Mouse (Mus musculus): Measurements from ENCODE around the gene Gna14.

Gna14 gene

GRCm38 (mm10) chr19:16456181-16456580, 20.6 kb downstream of the Gna14 start:
- in situ Hi-C loops (cut with MboI, MseI): no loop called here

GRCm38 (mm10) chr19:16457127-16457526, 21.6 kb downstream of the Gna14 start:
- in situ Hi-C loops (cut with MboI, MseI): no loop called here

GRCm38 (mm10) chr19:16459317-16459716, 23.8 kb downstream of the Gna14 start:
- in situ Hi-C loops (cut with MboI, MseI): no loop called here

GRCm38 (mm10) chr19:16460292-16460691, 24.7 kb downstream of the Gna14 start:
- in situ Hi-C loops (cut with MboI, MseI): no loop called here

DNA sequence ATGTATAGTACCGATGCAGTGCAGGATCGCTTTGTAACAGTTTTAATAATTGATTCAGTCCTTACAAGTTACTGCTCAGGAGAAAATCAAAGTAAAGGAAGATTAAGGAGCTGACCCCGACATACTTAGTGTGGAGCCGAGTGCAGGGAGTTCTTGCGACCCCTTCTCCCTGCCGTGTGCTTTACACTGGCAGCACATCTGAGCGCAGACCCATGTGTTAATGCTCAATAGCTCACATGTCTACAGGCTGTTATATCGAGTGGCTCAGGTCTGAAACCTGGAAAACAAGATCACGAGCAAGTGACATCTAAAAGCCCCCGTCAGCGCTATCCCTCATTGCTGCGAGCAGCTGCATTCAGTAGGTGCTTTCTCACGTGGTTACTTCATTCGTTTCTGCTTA, 25.3 kb downstream of the Gna14 start:
- in situ Hi-C loops (cut with MboI, MseI): no loop called here

DNA sequence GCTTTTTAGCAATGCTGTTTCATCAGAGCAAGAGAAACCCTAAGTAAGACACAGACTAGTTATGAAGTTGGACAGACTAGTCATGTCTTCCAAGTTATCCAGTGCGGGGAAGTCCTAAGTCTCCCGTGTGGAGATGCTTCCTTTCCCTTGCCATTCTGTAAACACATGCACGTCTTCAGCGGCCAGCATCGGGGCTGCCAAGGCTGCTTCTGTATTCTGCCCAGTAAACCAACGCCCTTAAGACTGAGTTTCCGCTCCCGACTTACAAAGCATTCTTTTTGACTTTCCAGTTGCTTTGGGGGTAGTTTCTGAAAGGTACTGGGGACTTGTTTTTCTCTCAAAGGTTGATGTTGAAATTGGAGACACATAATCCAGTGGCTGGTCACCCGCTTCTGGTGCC, 26.9 kb downstream of the Gna14 start:
- in situ Hi-C loops (cut with MboI, MseI): no loop called here

DNA sequence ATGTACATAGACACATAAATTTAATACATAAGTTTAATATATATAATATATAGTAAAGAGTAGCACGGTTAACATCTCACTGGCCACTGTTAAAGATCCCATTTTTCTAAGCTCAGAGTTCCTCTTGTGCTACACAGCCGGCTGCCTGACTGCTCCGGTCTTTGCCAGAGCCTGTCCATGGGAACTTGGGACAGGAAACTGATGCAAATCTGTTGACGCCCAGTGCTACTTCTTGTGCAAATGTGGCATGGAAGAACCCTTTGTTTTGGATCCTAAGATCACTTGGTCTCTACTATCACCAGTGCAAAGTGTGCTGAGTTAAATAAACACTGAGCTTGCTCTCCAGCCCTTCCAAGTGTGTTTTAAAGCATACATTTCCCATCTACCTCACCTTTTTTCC, 29.2 kb downstream of the Gna14 start:
- in situ Hi-C loops (cut with MboI, MseI): no loop called here

DNA sequence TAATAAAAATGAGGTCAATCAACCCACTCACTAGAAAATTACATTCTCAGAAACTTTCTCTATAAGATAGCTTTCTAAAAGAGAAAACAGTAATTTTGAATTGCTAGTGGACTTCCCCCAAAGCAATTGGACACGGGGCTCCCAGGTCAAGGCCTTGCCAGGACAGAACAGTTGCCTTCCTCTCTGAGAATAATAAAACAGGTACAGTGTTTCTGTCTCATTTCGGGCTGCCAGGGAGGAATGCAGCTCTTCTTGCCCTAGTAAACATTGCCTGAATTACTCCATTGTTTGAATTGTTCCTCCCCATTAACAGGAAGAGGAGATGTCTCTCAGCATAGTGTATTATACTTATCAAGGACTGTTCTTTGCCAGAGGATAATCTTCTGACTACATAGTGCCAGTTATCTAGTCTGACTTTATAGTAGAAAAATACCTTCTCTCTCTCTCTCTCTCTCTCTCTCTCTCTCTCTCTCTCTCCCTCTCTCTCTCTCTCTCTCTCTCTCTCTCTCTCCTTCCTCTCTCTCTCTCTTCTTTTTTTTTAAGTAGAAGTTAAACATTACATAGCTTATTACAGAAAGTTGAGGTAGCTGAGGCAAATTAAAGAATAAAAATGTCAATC, 33.3 kb downstream of the Gna14 start:
- in situ Hi-C loops (cut with MboI, MseI): no loop called here

- in situ Hi-C loops (cut with MboI, MseI): no loop called here
Measured at GRCm38 (mm10) chr19:16472655-16473054, 37.1 kb downstream of the Gna14 start.

GRCm38 (mm10) chr19:16477314-16477946, 41.9 kb downstream of the Gna14 start:
- in situ Hi-C loops (cut with MboI, MseI): loop anchor here (5.0 kb wide), 1 partner anchor 50 kb away; no protein-coding TSS in a partner anchor

GRCm38 (mm10) chr19:16478186-16478607, 42.6 kb downstream of the Gna14 start:
- in situ Hi-C loops (cut with MboI, MseI): loop anchor here (5.0 kb wide), 1 partner anchor 49 kb away; no protein-coding TSS in a partner anchor

DNA sequence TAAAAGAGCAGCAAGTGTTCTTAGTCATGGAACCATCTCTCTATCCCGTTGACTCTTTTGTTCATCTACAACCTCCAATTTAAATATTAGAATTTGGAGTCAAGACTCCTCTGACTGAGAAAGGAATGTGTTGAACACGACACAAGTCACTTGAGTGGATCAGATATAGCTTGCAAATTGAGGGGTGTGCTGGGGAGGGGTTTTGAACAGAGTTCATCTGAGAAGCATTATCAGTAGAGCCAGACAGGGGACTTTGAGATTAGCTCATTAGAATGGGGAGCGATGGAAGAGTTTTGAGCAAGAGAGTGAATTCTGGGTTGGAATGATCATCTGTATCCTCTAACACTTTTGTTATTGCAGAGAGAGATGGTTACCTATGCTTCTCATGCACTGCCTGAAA, 46.5 kb downstream of the Gna14 start:
- in situ Hi-C loops (cut with MboI, MseI): no loop called here

- in situ Hi-C loops (cut with MboI, MseI): no loop called here
Measured at GRCm38 (mm10) chr19:16484237-16484636, 48.7 kb downstream of the Gna14 start.

GRCm38 (mm10) chr19:16484671-16485070, 49.1 kb downstream of the Gna14 start:
- in situ Hi-C loops (cut with MboI, MseI): no loop called here

DNA sequence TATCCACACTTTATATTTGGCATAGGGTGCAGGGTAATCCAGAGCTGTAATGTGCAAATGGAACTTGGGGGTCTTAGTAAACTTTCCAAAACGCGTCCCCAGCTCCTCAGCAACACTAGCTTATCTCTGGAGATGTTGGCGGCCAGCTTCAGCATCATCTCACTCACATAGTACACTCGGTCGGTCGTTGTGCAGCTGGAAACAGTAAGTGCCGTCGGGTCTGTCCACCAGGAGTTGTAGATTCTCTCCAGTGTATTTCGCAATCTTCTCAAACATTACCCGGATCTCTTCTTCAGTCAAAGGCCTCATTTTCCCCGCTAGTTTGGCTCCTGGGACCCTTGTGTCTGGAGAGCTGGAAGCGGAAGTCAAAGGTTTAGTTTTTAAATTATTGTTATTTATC, 55.2 kb downstream of the Gna14 start:
- in situ Hi-C loops (cut with MboI, MseI): loop anchor here (10.0 kb wide), 1 partner anchor 1314 kb away; no protein-coding TSS in a partner anchor

GRCm38 (mm10) chr19:16491497-16491896, 55.9 kb downstream of the Gna14 start:
- in situ Hi-C loops (cut with MboI, MseI): loop anchor here (10.0 kb wide), 1 partner anchor 1313 kb away; no protein-coding TSS in a partner anchor

- in situ Hi-C loops (cut with MboI, MseI): loop anchor here (10.0 kb wide), 1 partner anchor 1312 kb away; no protein-coding TSS in a partner anchor
Measured at GRCm38 (mm10) chr19:16492453-16492852, 56.9 kb downstream of the Gna14 start.

DNA sequence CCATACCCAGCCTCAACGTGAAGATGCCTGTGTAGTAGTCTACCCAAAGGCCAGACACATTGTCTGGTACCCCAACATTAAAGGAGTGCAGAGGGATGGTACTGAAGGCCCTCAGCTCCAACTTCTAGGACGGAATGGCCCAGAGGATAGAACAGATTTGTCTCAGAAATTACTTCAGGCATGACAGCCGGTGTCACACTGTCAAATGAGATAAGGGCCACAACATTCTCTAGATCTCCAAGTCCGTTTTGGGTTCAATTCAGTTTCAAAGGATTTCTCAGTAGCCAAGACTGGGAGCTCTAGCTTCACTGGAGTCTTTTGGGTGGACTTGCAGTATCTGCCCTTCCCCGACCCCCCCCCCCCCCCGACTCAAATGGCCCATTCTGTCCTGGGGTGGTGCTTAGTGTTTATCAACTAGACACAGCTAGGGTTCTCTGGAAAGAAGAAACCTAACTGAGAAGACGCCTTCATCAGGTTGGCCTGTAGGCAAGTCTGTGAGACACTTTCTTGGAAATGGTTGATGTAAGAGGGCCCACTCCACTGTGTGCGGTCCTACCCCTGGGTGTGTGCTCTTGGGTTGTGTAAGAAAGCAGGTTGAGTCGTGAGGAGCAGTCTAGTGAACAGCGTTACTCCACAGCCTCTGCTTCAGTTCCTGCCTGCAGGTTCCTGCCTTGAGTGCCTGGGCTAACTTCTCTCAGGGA, 59.4 kb downstream of the Gna14 start:
- in situ Hi-C loops (cut with MboI, MseI): loop anchor here (10.0 kb wide), 1 partner anchor 1310 kb away; no protein-coding TSS in a partner anchor

DNA sequence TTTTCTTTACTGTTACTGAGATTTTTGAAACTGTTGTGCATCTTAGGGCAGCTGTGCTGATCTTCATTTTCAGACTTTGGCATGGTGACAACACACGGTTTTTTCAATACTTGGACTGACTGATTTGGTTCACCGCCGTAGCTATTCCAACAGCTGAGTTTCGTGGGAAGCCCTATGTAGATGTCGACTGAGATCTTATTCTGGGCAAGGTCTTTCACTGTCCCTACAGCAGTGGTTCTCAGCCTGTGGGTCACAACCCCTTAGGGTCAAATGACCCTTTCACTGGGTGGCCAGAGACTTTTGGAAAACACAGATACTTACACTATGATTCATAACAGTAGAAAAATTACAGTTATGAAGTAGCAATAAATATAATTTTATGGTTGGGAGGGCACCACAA, 60.5 kb downstream of the Gna14 start:
- in situ Hi-C loops (cut with MboI, MseI): loop anchor here (10.0 kb wide), 1 partner anchor 1309 kb away; no protein-coding TSS in a partner anchor

DNA sequence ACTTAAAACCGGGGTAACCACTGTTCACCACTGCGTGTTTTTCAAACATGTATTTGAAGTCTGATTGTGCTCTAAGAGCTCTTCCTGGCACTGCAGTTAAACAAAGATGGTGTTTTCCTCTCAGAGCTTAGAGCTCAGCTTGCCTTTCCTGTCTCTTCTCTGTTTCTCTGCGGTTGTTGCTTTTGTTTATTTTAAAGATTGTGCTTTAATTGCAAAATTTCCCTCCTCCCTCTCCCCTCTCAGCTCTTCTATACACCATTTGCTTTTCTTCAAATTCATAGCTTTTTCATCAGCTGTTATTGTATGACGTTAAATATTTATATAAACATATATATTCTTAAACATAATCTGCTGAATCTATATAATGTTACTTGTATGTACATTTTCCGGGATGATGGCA, 66.5 kb downstream of the Gna14 start:
- in situ Hi-C loops (cut with MboI, MseI): no loop called here

DNA sequence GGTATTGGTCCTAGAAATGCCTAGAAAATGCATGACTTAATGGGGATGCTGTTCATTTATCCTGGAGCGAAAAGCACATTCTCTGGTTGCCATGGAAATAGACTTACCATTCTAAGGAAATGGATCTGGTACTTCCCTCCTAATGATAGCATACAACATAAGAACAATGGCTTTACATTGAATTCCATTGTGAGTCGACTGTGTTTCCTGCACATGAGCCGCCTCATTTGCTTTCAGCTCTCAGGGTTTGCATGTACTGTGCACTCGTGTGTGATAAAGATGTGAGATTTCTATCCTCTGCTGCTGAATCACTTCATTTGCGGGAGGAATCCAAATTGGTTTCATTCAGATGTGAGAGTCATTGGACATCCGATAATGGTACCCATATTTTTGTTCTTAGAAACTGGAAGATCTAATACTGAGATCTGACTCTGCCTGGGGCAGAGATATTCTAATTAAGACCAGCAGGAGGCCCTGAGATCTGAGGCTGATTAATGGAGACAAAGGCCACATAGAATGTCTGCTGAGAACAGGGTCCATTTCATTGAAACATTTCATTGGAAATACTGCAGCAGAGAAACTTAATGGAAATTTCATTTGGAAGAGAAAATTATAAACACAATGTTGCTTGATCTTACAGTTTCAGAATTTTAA, 71.3 kb downstream of the Gna14 start:
- in situ Hi-C loops (cut with MboI, MseI): no loop called here

Data from T-helper 1 cell (primary cell).